Mouse (Mus musculus) lung, adult 2 months (tissue): ENCODE data around the gene Adipor2.

Experiments
- CTCF ChIP-seq: fragments of 200-500 bp; IDR thresholded peaks from 2 replicates; pipeline ENCODE4 v1.5.1; 2011; ENCODE audit warnings: mild to moderate bottlenecking, low read length, control low read depth; ENCODE audit not compliant: insufficient read depth
- POLR2A ChIP-seq: fragments of 200-500 bp; IDR thresholded peaks from 2 replicates; pipeline ENCODE4 v1.6.1; 2011; ENCODE audit warnings: low read depth, mild to moderate bottlenecking, control low read depth, low read length, borderline replicate concordance; ENCODE audit errors: extremely low read depth

DNA sequence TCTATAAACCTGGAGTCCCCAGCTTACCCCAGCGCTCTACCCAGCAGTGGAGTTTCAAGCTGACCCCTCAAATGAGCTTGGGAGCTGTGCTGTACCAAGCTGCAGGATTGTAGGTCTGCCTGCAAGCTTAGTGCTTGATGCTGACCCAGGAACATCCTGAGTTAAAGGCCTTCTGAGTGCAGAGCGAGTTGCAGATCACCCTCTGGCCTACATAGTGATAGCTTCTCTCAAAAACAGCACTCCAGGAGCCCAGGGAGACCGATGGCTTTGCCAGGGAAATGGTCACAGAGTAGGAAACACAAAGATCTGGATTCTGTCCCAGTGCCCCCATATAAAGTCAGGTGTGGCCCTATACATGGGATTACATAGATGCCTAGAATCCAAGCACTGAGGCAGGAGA is 6.0 kb downstream of the Adipor2 start:
- TF ChIP-seq POLR2A (no peak), CTCF (no peak)
